Mouse (Mus musculus) intestine, embryonic 14.5 days (tissue): Measurements from ENCODE around the gene B4galnt4. TPM values are rescaled to one million over a fixed set of nuclear protein-coding genes. Genes with fewer than 3 reads are reported as not detected.

ENCODE experiments used
- ATAC-seq: fragments of 200-750 bp; cut with Nextera tagmentation; replicated peaks from 2 replicates; pipeline ENCODE4 v1.8.0; 2017; ENCODE audit warnings: low read depth, moderate number of reproducible peaks, moderate TSS enrichment, moderate library complexity; ENCODE audit not compliant: low FRiP score, low TSS enrichment
- DNase-seq: peaks from one replicate; pipeline ENCODE4 v3.0.0-alpha.2; 2018; ENCODE audit warnings: low spot score
- H3K27ac ChIP-seq: fragments of 300-500 bp; sonication (generic); 2 replicates; pipeline ENCODE4 v1.5.1; 2014; ENCODE audit warnings: low read depth, mild to moderate bottlenecking, control low read depth
- H3K27me3 ChIP-seq: fragments of 300-500 bp; sonication (generic); replicated peaks from 2 replicates; pipeline ENCODE4 v1.6.1; 2014; ENCODE audit warnings: low read length, control low read depth; ENCODE audit not compliant: control insufficient read depth, insufficient read depth
- H3K36me3 ChIP-seq: fragments of 300-500 bp; sonication (generic); 2 replicates; pipeline ENCODE4 v1.6.1; 2014; ENCODE audit warnings: low read length, control low read depth; ENCODE audit not compliant: control insufficient read depth, insufficient read depth
- H3K4me1 ChIP-seq: fragments of 300-500 bp; sonication (generic); replicated peaks from 2 replicates; pipeline ENCODE4 v1.6.1; 2014; ENCODE audit warnings: low read length, control low read depth, mixed read lengths; ENCODE audit not compliant: control insufficient read depth, insufficient read depth
- H3K4me2 ChIP-seq: fragments of 300-500 bp; sonication (generic); 2 replicates; pipeline ENCODE4 v1.6.1; 2014; ENCODE audit warnings: low read length
- H3K4me3 ChIP-seq: fragments of 300-500 bp; sonication (generic); 2 replicates; pipeline ENCODE4 v1.5.1; 2014; ENCODE audit warnings: low read depth, low read length, control low read depth, mixed read lengths
- H3K9ac ChIP-seq: fragments of 300-500 bp; sonication (generic); 2 replicates; pipeline ENCODE4 v1.6.1; 2014; ENCODE audit warnings: mild to moderate bottlenecking, low read length
- H3K9me3 ChIP-seq: fragments of 300-500 bp; sonication (generic); 2 replicates; pipeline ENCODE4 v1.6.1; 2016; ENCODE audit warnings: low read length, control low read depth; ENCODE audit not compliant: control insufficient read depth
- WGBS: fragments of 180-500 bp; shearing (Covaris S2); extraction: QIAGEN DNeasy Blood & Tissue Kit; methylation state at CpG from one replicate; pipeline ENCODE4 v1.1.7; 2014; 5-methylcytosine and 5-hydroxymethylcytosine counted together
- polyA plus RNA-seq: library from polyadenylated mRNA; unstranded; fragments of >200 nt; fragmentation: Nextera tagmentation; extraction: Ambion mirVana; gene quantifications from 2 replicates; pipeline ENCODE4 v1.2.1, GENCODE M21; 2014

Gene B4galnt4
- polyA plus RNA-seq, 1 experiment from 2014 or later, result 9.2 TPM

- no peaks in the 10 kb centered on the region for H3K4me1 ChIP-seq
- H3K27me3 ChIP-seq, result no peaks in the 10 kb centered on the region
- no peaks in the 10 kb centered on the region for H3K9me3 ChIP-seq
- peak within 1 kb of the TSS; percentile 27 for H3K4me3 ChIP-seq
- no peak within 1 kb of the TSS; the same call in 1 of the 2 replicates for H3K9ac ChIP-seq
- peak; percentile 70 for ATAC-seq
- DNase-seq, result peak; percentile 62
- no peaks in the 10 kb centered on the region for H3K36me3 ChIP-seq
- H3K4me2 ChIP-seq, result peak within 1 kb of the TSS; percentile 39
- 9% methylated on average over 9 of the region's 9 CpGs for WGBS
- H3K27ac ChIP-seq, result no peak within 1 kb of the TSS
These were observed 56.7 kb downstream of the B4galnt4 start, which contains the start of gene Ano9 for GRCm38 (mm10) chr7:141117636-141118035. Ano9 (minus strand) TSS chr7:141117806.

GRCm38 (mm10) chr7:141119487-141119886 is 58.6 kb downstream of the B4galnt4 start:
- H3K27ac ChIP-seq, result no peak overlapping the region
- H3K4me1 ChIP-seq, result no peaks in the 10 kb centered on the region
- no peak overlapping the region for H3K4me3 ChIP-seq
- no peak overlapping the region for H3K4me2 ChIP-seq
- H3K36me3 ChIP-seq, result no peaks in the 10 kb centered on the region
- no peak for DNase-seq
- no peaks in the 10 kb centered on the region for H3K27me3 ChIP-seq
- no peaks in the 10 kb centered on the region for H3K9me3 ChIP-seq
- ATAC-seq, result no peak
- no peak overlapping the region for H3K9ac ChIP-seq
- 72% methylated on average over 3 of the region's 3 CpGs for WGBS

- Histone ChIP-seq H3K36me3 (no peaks in the 10 kb centered on the region), H3K4me2 (no peak overlapping the region), H3K27me3 (no peaks in the 10 kb centered on the region), H3K4me1 (no peaks in the 10 kb centered on the region), H3K27ac (no peak overlapping the region), H3K4me3 (no peak overlapping the region), H3K9me3 (no peaks in the 10 kb centered on the region), H3K9ac (no peak overlapping the region)
- DNase-seq (no peak), ATAC-seq (no peak)
- whole genome bisulfite sequencing, result 85% methylated on average over 3 of the region's 3 CpGs
These were observed 59.7 kb downstream of the B4galnt4 start for GRCm38 (mm10) chr7:141120605-141121004.

GRCm38 (mm10) chr7:141121051-141121531 is 60.2 kb downstream of the B4galnt4 start:
- H3K36me3 ChIP-seq, result no peaks in the 10 kb centered on the region
- H3K9ac ChIP-seq, result no peak overlapping the region
- no peaks in the 10 kb centered on the region for H3K9me3 ChIP-seq
- H3K27ac ChIP-seq, result no peak overlapping the region
- no peak for ATAC-seq
- 78% methylated on average over 5 of the region's 5 CpGs for WGBS
- DNase-seq, result no peak
- H3K4me2 ChIP-seq, result no peak overlapping the region
- no peaks in the 10 kb centered on the region for H3K27me3 ChIP-seq
- H3K4me1 ChIP-seq, result no peaks in the 10 kb centered on the region
- no peak overlapping the region for H3K4me3 ChIP-seq

Other genes starting within 250 kb of the B4galnt4 start
- gene Zfp941, start 238.9 kb upstream of the B4galnt4 start, polyA plus RNA-seq, result 2.8 and 3.0 TPM in 2 replicates
- gene Urah, start 226.1 kb upstream of the B4galnt4 start, polyA plus RNA-seq, result 1.3 and 3.2 TPM in 2 replicates
- not detected in 2 replicates for gene Scgb1c1, start 215.6 kb upstream of the B4galnt4 start, polyA plus RNA-seq
- gene Odf3, start 213.3 kb upstream of the B4galnt4 start, polyA plus RNA-seq, result not detected in 2 replicates
- gene Gm45785, start 204.8 kb upstream of the B4galnt4 start, polyA plus RNA-seq, result not detected in 2 replicates
- gene Ric8a, start 204.1 kb upstream of the B4galnt4 start, polyA plus RNA-seq, result 64.9 and 82.6 TPM in 2 replicates
- gene Bet1l, start 203.5 kb upstream of the B4galnt4 start, polyA plus RNA-seq, result 42.3 and 43.7 TPM in 2 replicates
- 151 and 154 TPM in 2 replicates for gene Psmd13, start 179.1 kb upstream of the B4galnt4 start, polyA plus RNA-seq
- 24.7 and 25.3 TPM in 2 replicates for gene Sirt3, start 178.8 kb upstream of the B4galnt4 start, polyA plus RNA-seq
- gene Cox8b, start 160.7 kb upstream of the B4galnt4 start, polyA plus RNA-seq, result 0.62 and 0.83 TPM in 2 replicates
- 12.5 and 18.4 TPM in 2 replicates for gene Nlrp6, start 140.2 kb upstream of the B4galnt4 start, polyA plus RNA-seq
- gene Pgghg, start 119.7 kb upstream of the B4galnt4 start, polyA plus RNA-seq, result 26.9 and 29.2 TPM in 2 replicates
- 0.94 and 2.3 TPM in 2 replicates for gene Ifitm5, start 110.8 kb upstream of the B4galnt4 start, polyA plus RNA-seq
- gene Gm45717, start 105.2 kb upstream of the B4galnt4 start, polyA plus RNA-seq, result 0.81 TPM in 1 of 2 replicates, not detected in the other
- 1,598 and 1,676 TPM in 2 replicates for gene Ifitm2, start 105.1 kb upstream of the B4galnt4 start, polyA plus RNA-seq
- gene Ifitm1, start 93.9 kb upstream of the B4galnt4 start, polyA plus RNA-seq, result 198 and 221 TPM in 2 replicates
- 295 and 303 TPM in 2 replicates for gene Ifitm3, start 50.3 kb upstream of the B4galnt4 start, polyA plus RNA-seq
- gene Ifitm6, start 43.2 kb upstream of the B4galnt4 start, polyA plus RNA-seq, result 0.78 and 1.2 TPM in 2 replicates
- not detected in 2 replicates for gene Gm17387, start 32.0 kb upstream of the B4galnt4 start, polyA plus RNA-seq
- gene Pkp3, start 17.1 kb downstream of the B4galnt4 start, polyA plus RNA-seq, result 11.6 and 14.7 TPM in 2 replicates
- gene Sigirr, start 39.5 kb downstream of the B4galnt4 start, polyA plus RNA-seq, result 10.6 and 11.2 TPM in 2 replicates
- gene Ano9, start 56.7 kb downstream of the B4galnt4 start, polyA plus RNA-seq, result 18.5 and 20.3 TPM in 2 replicates
- gene Ptdss2, start 61.3 kb downstream of the B4galnt4 start, polyA plus RNA-seq, result 62.6 and 63.9 TPM in 2 replicates
- 121 and 123 TPM in 2 replicates for gene Rnh1, start 111.8 kb downstream of the B4galnt4 start, polyA plus RNA-seq
- gene Hras, start 132.9 kb downstream of the B4galnt4 start, polyA plus RNA-seq, result 72.6 and 96.6 TPM in 2 replicates
- 3.9 and 4.9 TPM in 2 replicates for gene Lrrc56, start 133.1 kb downstream of the B4galnt4 start, polyA plus RNA-seq
- gene Lmntd2, start 153.0 kb downstream of the B4galnt4 start, polyA plus RNA-seq, result 2.7 and 2.8 TPM in 2 replicates
- 60.3 and 61.4 TPM in 2 replicates for gene Rassf7, start 154.8 kb downstream of the B4galnt4 start, polyA plus RNA-seq
- gene Phrf1, start 167.7 kb downstream of the B4galnt4 start, polyA plus RNA-seq, result 73.3 and 80.7 TPM in 2 replicates
- 2.7 and 3.1 TPM in 2 replicates for gene Irf7, start 205.4 kb downstream of the B4galnt4 start, polyA plus RNA-seq
- 31.9 and 36.8 TPM in 2 replicates for gene Cdhr5, start 215.7 kb downstream of the B4galnt4 start, polyA plus RNA-seq
- 136 and 201 TPM in 2 replicates for gene Sct, start 218.0 kb downstream of the B4galnt4 start, polyA plus RNA-seq
- 0.39 and 0.93 TPM in 2 replicates for gene Drd4, start 230.9 kb downstream of the B4galnt4 start, polyA plus RNA-seq